Mouse (Mus musculus) central nervous system, embryonic 14 days (tissue): ENCODE measurements around the gene Vmn2r49. TPM values are rescaled to one million over a fixed set of nuclear protein-coding genes. Genes with fewer than 3 reads are reported as not detected.

Experiments used
- polyA plus RNA-seq: library from polyadenylated mRNA; depleted of rRNA; stranded (reverse); fragments of >200 nt; gene quantifications from 2 replicates; pipeline ENCODE4 v1.2.3, GENCODE M21; 2012; rRNA removed

The Vmn2r49 gene
- polyA plus RNA-seq: not detected in 2 replicates

GRCm38 (mm10) chr7:9992157-9992556, at the start of gene Vmn2r49:
Gene Vmn2r49, minus strand, starts transcription at chr7:9992257.

GRCm38 (mm10) chr7:9953485-9953884, 38.6 kb downstream of the Vmn2r49 start, which contains the start of gene Vmn2r48:
Gene Vmn2r48, minus strand, starts transcription at chr7:9953585.

Other genes with a start within 250 kb of the Vmn2r49 start
- not detected in 2 replicates for gene Vmn2r46, start 221.7 kb downstream of the Vmn2r49 start, polyA plus RNA-seq
- gene Vmn2r47, start 150.9 kb downstream of the Vmn2r49 start, polyA plus RNA-seq: not detected in 2 replicates
- gene Vmn2r48, start 38.7 kb downstream of the Vmn2r49 start, polyA plus RNA-seq: not detected in 2 replicates
- not detected in 2 replicates for gene Vmn2r50, start 61.0 kb upstream of the Vmn2r49 start, polyA plus RNA-seq
- gene Vmn2r51, start 113.5 kb upstream of the Vmn2r49 start, polyA plus RNA-seq: not detected in 2 replicates
- not detected in 2 replicates for gene Vmn2r52, start 184.3 kb upstream of the Vmn2r49 start, polyA plus RNA-seq